Mouse (Mus musculus) left cerebral cortex, postnatal 25 days (tissue): ENCODE measurements at regions not wholly inside any gene's neighbourhood (a gene's known extent, or its start where the extent isn't known, plus 50 kb on each side); places are given as distances from the start of the nearest gene placed in this dataset.

Experiments used
- DNase-seq, 2 experiments: peaks; one replicate each; pipeline ENCODE4 v3.0.0; 2022; ENCODE audit warnings: low spot score in 2 of 2, mixed read lengths in 1 of 2
- intact Hi-C: fragments of 180-260 bp; cut with DNase I; formaldehyde crosslinking; loops from one replicate; pipeline ENCODE4 v1.15.1; 2025

GRCm38 (mm10) chr17:15991916-15992315, 161.1 kb upstream of the Rgmb start:
- intact Hi-C loops: no loop called here

GRCm38 (mm10) chr17:15990303-15990702, 159.5 kb upstream of the Rgmb start:
- intact Hi-C loops: no loop called here

More at GRCm38 (mm10) chr17:15991916-15992315, 161.1 kb upstream of the Rgmb start:
- DNase-seq: no peak

GRCm38 (mm10) chr17:15981558-15981957, 150.7 kb upstream of the Rgmb start:
- no peak for DNase-seq
- intact Hi-C loops: no loop called here

More at GRCm38 (mm10) chr17:15990303-15990702, 159.5 kb upstream of the Rgmb start:
- DNase-seq: no peak

- peak in 1 of 2 experiments; percentile 1 for DNase-seq
- intact Hi-C loops: no loop called here
These were observed 146.7 kb upstream of the Rgmb start for GRCm38 (mm10) chr17:15977374-15978031.

- intact Hi-C loops: no loop called here
- DNase-seq: no peak
These were observed 140.5 kb upstream of the Rgmb start for GRCm38 (mm10) chr17:15971351-15971685.

- DNase-seq: no peak
- intact Hi-C loops: no loop called here
These were observed 139.9 kb upstream of the Rgmb start for GRCm38 (mm10) chr17:15970481-15971350.

- intact Hi-C loops: no loop called here
- DNase-seq: no peak
These were observed 137.5 kb upstream of the Rgmb start for GRCm38 (mm10) chr17:15968331-15968730.

- intact Hi-C loops: no loop called here
- DNase-seq: no peak
These were observed 124.8 kb upstream of the Rgmb start for GRCm38 (mm10) chr17:15955656-15956055.

- intact Hi-C loops: no loop called here
- DNase-seq: peak in 1 of 2 experiments; percentile 50
These were observed 120.8 kb upstream of the Rgmb start for GRCm38 (mm10) chr17:15951641-15952040.

GRCm38 (mm10) chr17:15949753-15950152, 118.9 kb upstream of the Rgmb start:
- intact Hi-C loops: no loop called here
- no peak for DNase-seq

- intact Hi-C loops: no loop called here
- DNase-seq: no peak
These were observed 111.5 kb upstream of the Rgmb start for GRCm38 (mm10) chr17:15942378-15942777.

- intact Hi-C loops: no loop called here
- no peak for DNase-seq
These were observed 87.8 kb upstream of the Rgmb start for GRCm38 (mm10) chr17:15918609-15919008.

- no peak for DNase-seq
- intact Hi-C loops: no loop called here
These were observed 68.0 kb upstream of the Rgmb start for GRCm38 (mm10) chr17:15898689-15899419.

- no peak for DNase-seq
- intact Hi-C loops: no loop called here
These were observed 65.1 kb upstream of the Rgmb start for GRCm38 (mm10) chr17:15895968-15896367.

GRCm38 (mm10) chr17:15891896-15892675, 61.2 kb upstream of the Rgmb start:
- peak; percentile 5 to 75 for DNase-seq
- intact Hi-C loops: no loop called here

- no peak for DNase-seq
- intact Hi-C loops: no loop called here
These were observed 59.8 kb upstream of the Rgmb start for GRCm38 (mm10) chr17:15890595-15891140.

- no peak for DNase-seq
- intact Hi-C loops: no loop called here
These were observed 52.0 kb upstream of the Rgmb start for GRCm38 (mm10) chr17:15882803-15883202.

GRCm38 (mm10) chr17:15882245-15882644, 51.4 kb upstream of the Rgmb start:
- no peak for DNase-seq
- intact Hi-C loops: no loop called here
